In the genomic region with DNA sequence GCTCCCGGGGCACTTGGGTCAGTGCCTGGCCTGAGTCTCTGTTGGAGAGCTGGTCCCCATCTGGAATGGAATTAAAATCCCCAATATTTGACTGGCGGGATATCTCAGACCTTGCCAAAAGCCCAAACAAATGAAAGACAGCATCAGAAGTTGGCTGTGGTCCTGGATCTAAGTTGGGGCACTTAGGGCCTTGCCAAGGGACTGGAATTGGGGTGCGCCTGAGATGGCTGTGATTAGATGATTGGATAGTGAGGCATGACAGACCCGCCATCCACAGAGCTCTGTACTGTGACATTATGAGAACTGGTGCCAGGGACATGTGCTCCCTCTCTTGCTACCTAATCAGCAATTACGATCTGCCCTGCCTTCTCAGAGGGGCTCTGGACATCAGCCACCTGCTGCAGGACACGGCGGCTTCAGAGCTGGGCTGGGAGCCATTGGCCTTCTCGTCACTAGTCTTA, we compare ENCODE assay signal across 15 mouse cellular contexts.
DNase-seq lines count a peak whose midpoint lies in the region; ATAC-seq lines count a peak whose summit lies in the region.
"Had no signal": no experiment of that assay in that cellular context is flagged by ENCODE, and none has a peak within 500 bp of the region (broad histone marks: within the 10 kb centered on the region; RNA-seq: fewer than 3 reads in every experiment).

No protein-coding gene starts in this region.

- peak; percentile 66 for DNase-seq in forebrain, embryonic 14.5 days (ENCODE audit: low spot score)
- no peak for DNase-seq in forebrain, embryonic 11.5 days (ENCODE audit: low spot score)
- peak; percentile 94 to 97 for DNase-seq in cerebellum, postnatal 14 days
- DNase-seq in lung, postnatal 25 days (ENCODE audit: low spot score), result peak; percentile 49
- DNase-seq in spleen, postnatal 36 days (ENCODE audit: low spot score in 2 of 2), result no peak
- DNase-seq: adrenal gland, adult 8-10 months; right cerebral cortex, postnatal 25 days had no signal

- no peak overlapping the region for H3K9ac ChIP-seq in forebrain, embryonic 14.5 days (ENCODE audit: low read length)
- H3K9ac ChIP-seq in forebrain, embryonic 11.5 days (ENCODE audit: low read length), result no peak overlapping the region
- H3K9ac ChIP-seq: limb, embryonic 13.5 days had no signal

- H3K4me2 ChIP-seq in forebrain, embryonic 14.5 days (ENCODE audit: low read length), result no peak overlapping the region
- no peak overlapping the region for H3K4me2 ChIP-seq in forebrain, embryonic 11.5 days (ENCODE audit: low read depth, low read length, severe bottlenecking)
- H3K4me2 ChIP-seq: limb, embryonic 13.5 days had no signal

- no peaks in the 10 kb centered on the region for H3K4me1 ChIP-seq in forebrain, embryonic 14.5 days (ENCODE audit: control insufficient read depth, insufficient read depth, low read length)
- H3K4me1 ChIP-seq in forebrain, embryonic 11.5 days (replicated peaks; ENCODE audit: control insufficient read depth, insufficient read depth, low read length), result no peaks in the 10 kb centered on the region
- no peaks in the 10 kb centered on the region for H3K4me1 ChIP-seq in megakaryocyte, embryonic 14.5 days
- H3K4me1 ChIP-seq: heart, embryonic 10.5 days; limb, embryonic 13.5 days had no signal

- H3K27me3 ChIP-seq in forebrain, embryonic 14.5 days (replicated peaks; ENCODE audit: control insufficient read depth, insufficient read depth, low read length), result no peaks in the 10 kb centered on the region
- H3K27me3 ChIP-seq in forebrain, embryonic 11.5 days (ENCODE audit: control insufficient read depth, insufficient read depth, low read length), result no peaks in the 10 kb centered on the region
- no peaks in the 10 kb centered on the region for H3K27me3 ChIP-seq in megakaryocyte, embryonic 14.5 days (replicated peaks)
- H3K27me3 ChIP-seq: limb, embryonic 13.5 days had no signal

- no peaks in the 10 kb centered on the region for H3K36me3 ChIP-seq in forebrain, embryonic 14.5 days (ENCODE audit: control insufficient read depth, insufficient read depth, low read length)
- H3K36me3 ChIP-seq in forebrain, embryonic 11.5 days (ENCODE audit: control insufficient read depth, insufficient read depth, low read length), result no peaks in the 10 kb centered on the region
- H3K36me3 ChIP-seq in megakaryocyte, embryonic 14.5 days (replicated peaks; ENCODE audit: low read length), result no peaks in the 10 kb centered on the region
- H3K36me3 ChIP-seq: heart, embryonic 10.5 days; limb, embryonic 13.5 days; midbrain, embryonic 10.5 days had no signal

- WGBS in forebrain, embryonic 14.5 days, result 61% methylated on average over 8 of the region's 8 CpGs
- WGBS in forebrain, embryonic 11.5 days, result 90% methylated on average over 8 of the region's 8 CpGs

- H3K9me3 ChIP-seq in forebrain, embryonic 14.5 days (replicated peaks; ENCODE audit: control insufficient read depth, low read length), result 0 out of 2 replicates have a peak, but pooled peaks cover 4% of the 10 kb centered on the region
- no peaks in the 10 kb centered on the region for H3K9me3 ChIP-seq in forebrain, embryonic 11.5 days (ENCODE audit: control insufficient read depth, low read length)
- peaks cover 30% of the 10 kb centered on the region for H3K9me3 ChIP-seq in megakaryocyte, embryonic 14.5 days
- H3K9me3 ChIP-seq: heart, embryonic 10.5 days; limb, embryonic 13.5 days; midbrain, embryonic 10.5 days had no signal

- H3K27ac ChIP-seq in forebrain, embryonic 14.5 days (ENCODE audit: low read depth, low read length), result no peak overlapping the region
- no peak overlapping the region for H3K27ac ChIP-seq in forebrain, embryonic 11.5 days (ENCODE audit: low read depth, low read length)
- H3K27ac ChIP-seq: heart, embryonic 10.5 days; layer of hippocampus, adult 2 months; limb, embryonic 13.5 days; midbrain, embryonic 10.5 days; stomach, postnatal 0 days had no signal

- ATAC-seq in forebrain, embryonic 14.5 days, result peak; percentile 20; the same call in 1 of the 2 replicates
- ATAC-seq in forebrain, embryonic 11.5 days (replicated peaks; ENCODE audit: low FRiP score), result no peak
- no peak for ATAC-seq in megakaryocyte, adult 5-6 weeks (ENCODE audit: poor library complexity, severe bottlenecking)
- ATAC-seq in megakaryocyte-erythroid progenitor cell, adult 5-6 weeks (replicated peaks; ENCODE audit: low FRiP score, low TSS enrichment, poor library complexity, severe bottlenecking), result no peak

- no peak overlapping the region for H3K4me3 ChIP-seq in forebrain, embryonic 14.5 days (ENCODE audit: low read depth, low read length)
- H3K4me3 ChIP-seq in forebrain, embryonic 11.5 days (ENCODE audit: low read depth, low read length), result no peak overlapping the region
- H3K4me3 ChIP-seq in megakaryocyte, embryonic 14.5 days (replicated peaks), result peak overlapping the region; percentile 14
- H3K4me3 ChIP-seq: heart, embryonic 10.5 days; layer of hippocampus, adult 2 months; limb, embryonic 13.5 days; midbrain, embryonic 10.5 days had no signal

Comparison
In these comparisons a context has a peak if more than half of its experiments do, and no peak if none do; other contexts are left out.
1. DNase-seq: peak in forebrain, embryonic 14.5 days (single experiment), cerebellum, postnatal 14 days (2 of 2) and lung, postnatal 25 days (single experiment); none in forebrain, embryonic 11.5 days (single experiment) and spleen, postnatal 36 days (0 of 2).